Mouse (Mus musculus) kidney, postnatal 0 days (tissue): ENCODE results near the gene Cyp2r1. TPM values are rescaled to one million over a fixed set of nuclear protein-coding genes. Genes with fewer than 3 reads are reported as not detected.
"Not testable (repeated sequence)": the region's sequence is repeated elsewhere in the genome, so short reads cannot be mapped to it uniquely, and the experiment has no call there.

Source experiments
- ATAC-seq: fragments of 200-750 bp; cut with Nextera tagmentation; replicated peaks from 2 replicates; pipeline ENCODE4 v1.8.0; 2017; ENCODE audit warnings: low read depth, moderate number of reproducible peaks, moderate TSS enrichment, moderate library complexity; ENCODE audit not compliant: low FRiP score
- DNase-seq: peaks from one replicate; pipeline ENCODE4 v3.0.0-alpha.2; 2016; ENCODE audit warnings: low spot score
- H3K27ac ChIP-seq: fragments of 300-500 bp; sonication (generic); 2 replicates; pipeline ENCODE4 v1.5.1; 2014; ENCODE audit warnings: mild to moderate bottlenecking
- H3K27me3 ChIP-seq: fragments of 300-500 bp; sonication (generic); 2 replicates; pipeline ENCODE4 v1.6.1; 2014; ENCODE audit warnings: low read length, mixed read lengths; ENCODE audit not compliant: insufficient read depth
- H3K36me3 ChIP-seq: fragments of 300-500 bp; sonication (generic); 2 replicates; pipeline ENCODE4 v1.6.1; 2014; ENCODE audit warnings: low read length, mixed read lengths; ENCODE audit not compliant: insufficient read depth
- H3K4me1 ChIP-seq: fragments of 300-500 bp; sonication (generic); replicated peaks from 2 replicates; pipeline ENCODE4 v1.6.1; 2014; ENCODE audit warnings: antibody characterized with exemption, low read length, mixed read lengths; ENCODE audit not compliant: insufficient read depth
- H3K4me2 ChIP-seq: fragments of 300-500 bp; sonication (generic); 2 replicates; pipeline ENCODE4 v1.6.1; 2014; ENCODE audit warnings: mild to moderate bottlenecking, low read length, moderate library complexity, mixed read lengths
- H3K4me3 ChIP-seq: fragments of 300-500 bp; sonication (generic); replicated peaks from 2 replicates; pipeline ENCODE4 v1.5.1; 2014; ENCODE audit warnings: low read depth, low read length
- H3K9ac ChIP-seq: fragments of 300-500 bp; sonication (generic); 2 replicates; pipeline ENCODE4 v1.6.1; 2014; ENCODE audit warnings: low read depth, low read length
- H3K9me3 ChIP-seq: fragments of 300-500 bp; sonication (generic); replicated peaks from 2 replicates; pipeline ENCODE4 v1.6.1; 2016; ENCODE audit warnings: low read length, inconsistent platforms, mixed read lengths
- CTCF ChIP-seq: IDR thresholded peaks from 2 replicates; pipeline ENCODE4 v1.5.1; 2016; ENCODE audit warnings: antibody characterized with exemption, low read depth, mild to moderate bottlenecking, moderate library complexity
- WGBS: fragments of 180-500 bp; shearing (Covaris S2); extraction: QIAGEN DNeasy Blood & Tissue Kit; methylation state at CpG from one replicate; pipeline ENCODE4 v1.1.7; 2014; 5-methylcytosine and 5-hydroxymethylcytosine counted together
- polyA plus RNA-seq: library from polyadenylated mRNA; unstranded; fragments of >200 nt; fragmentation: Nextera tagmentation; extraction: Ambion mirVana; gene quantifications from 2 replicates; pipeline ENCODE4 v1.2.1, GENCODE M21; 2015

Cyp2r1 gene
- polyA plus RNA-seq: 1.7 and 2.5 TPM in 2 replicates

DNA sequence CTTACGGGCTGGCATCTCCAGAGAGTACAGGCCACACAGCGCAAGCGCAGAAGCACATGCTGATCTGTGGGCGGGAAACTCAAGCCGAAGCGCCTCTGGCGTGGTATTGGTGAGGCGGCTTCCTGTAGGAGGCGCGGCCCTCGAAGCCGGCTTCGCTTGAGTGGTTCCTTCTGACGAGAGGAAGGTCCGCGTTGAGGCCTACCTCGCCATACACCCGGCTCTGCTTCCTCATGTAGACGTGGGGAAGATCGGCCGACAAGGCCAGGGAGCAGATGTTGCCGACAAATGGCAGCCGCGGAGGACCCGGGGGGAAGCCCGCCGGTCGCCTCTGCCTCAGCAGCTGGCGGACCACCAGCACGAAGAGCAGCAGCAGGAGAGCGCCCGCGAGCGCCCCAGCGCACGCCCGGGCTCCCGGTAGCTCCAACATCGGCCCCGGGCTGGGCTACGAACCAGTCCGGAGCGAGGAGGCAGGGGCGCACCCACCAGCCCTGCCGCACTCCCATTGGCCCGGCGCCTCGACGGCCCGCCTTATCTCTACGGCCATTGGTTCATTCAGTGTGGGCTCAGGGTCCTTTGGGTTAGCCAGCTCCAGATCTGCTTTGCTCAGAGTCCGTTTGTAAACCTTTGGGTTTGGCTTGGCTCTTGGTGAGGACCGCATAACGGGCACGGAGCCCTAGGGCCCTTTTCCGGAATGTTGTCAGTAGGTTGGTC lies at the start of gene Cyp2r1:
Gene Cyp2r1 (minus strand): TSS at position 442 of the 711 bp plus-strand sequence.
- ATAC-seq: peak; percentile 98
- Histone ChIP-seq H3K9me3 (no peaks in the 10 kb centered on the region), H3K4me3 (peak within 1 kb of the TSS; percentile 43), H3K4me1 (peaks cover 4% of the 10 kb centered on the region; the same call in 1 of the 2 replicates), H3K36me3 (no peaks in the 10 kb centered on the region), H3K27me3 (no peaks in the 10 kb centered on the region), H3K9ac (peak within 1 kb of the TSS; percentile 69), H3K27ac (peak within 1 kb of the TSS; percentile 83), H3K4me2 (peak within 1 kb of the TSS; percentile 69)
- TF ChIP-seq CTCF: peak; percentile 56
- 2% methylated on average over 56 of the region's 56 CpGs for WGBS
- DNase-seq: peak; percentile 94

- H3K27ac ChIP-seq, H3K4me2 ChIP-seq, H3K4me1 ChIP-seq, H3K36me3 ChIP-seq, H3K9me3 ChIP-seq, H3K9ac ChIP-seq, DNase-seq, H3K4me3 ChIP-seq, H3K27me3 ChIP-seq, ATAC-seq: not testable (repeated sequence)
- 89% methylated on average over 8 of the region's 8 CpGs for WGBS
Measured at GRCm38 (mm10) chr7:114594391-114594790, 31.6 kb upstream of the Cyp2r1 start.

- Histone ChIP-seq H3K9me3 (no peaks in the 10 kb centered on the region), H3K4me2 (no peak overlapping the region), H3K4me1 (peaks cover 3% of the 10 kb centered on the region; the same call in 1 of the 2 replicates), H3K36me3 (no peaks in the 10 kb centered on the region), H3K9ac (no peak overlapping the region), H3K4me3 (no peak overlapping the region), H3K27ac (no peak overlapping the region), H3K27me3 (no peaks in the 10 kb centered on the region)
- WGBS: 33% methylated on average over 2 of the region's 2 CpGs
- DNase-seq (no peak), ATAC-seq (no peak)
- TF ChIP-seq CTCF: no peak
Measured at GRCm38 (mm10) chr7:114582441-114582840, 19.7 kb upstream of the Cyp2r1 start.

- no peak for ATAC-seq
Measured at GRCm38 (mm10) chr7:114581200-114581599, 18.4 kb upstream of the Cyp2r1 start.

DNA sequence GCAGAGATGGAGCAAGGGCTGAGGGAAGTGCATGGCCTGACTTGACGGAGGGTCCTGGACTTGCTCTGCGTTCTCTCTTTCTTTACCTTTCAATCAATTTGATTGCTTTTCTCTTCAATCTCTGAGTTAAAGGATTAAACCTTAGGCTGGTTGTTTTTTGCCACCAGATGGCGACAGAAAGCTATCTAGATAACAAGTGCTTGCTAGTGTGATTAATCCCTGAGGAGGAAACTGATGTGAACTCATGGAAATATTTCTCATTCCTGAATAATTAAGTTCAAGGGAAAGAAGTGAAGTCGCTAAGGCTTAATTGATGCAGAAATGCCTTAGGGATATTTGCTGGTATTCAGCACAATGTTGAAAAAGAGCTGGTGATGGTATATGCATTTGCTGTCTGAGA lies 17.7 kb upstream of the Cyp2r1 start:
- peak; percentile 86 for TF ChIP-seq CTCF
- Histone ChIP-seq H3K36me3 (no peaks in the 10 kb centered on the region), H3K9ac (no peak overlapping the region), H3K27me3 (no peaks in the 10 kb centered on the region), H3K4me2 (no peak overlapping the region), H3K9me3 (no peaks in the 10 kb centered on the region), H3K4me3 (no peak overlapping the region), H3K4me1 (peaks cover 3% of the 10 kb centered on the region; the same call in 1 of the 2 replicates), H3K27ac (no peak overlapping the region)
- DNase-seq (peak; percentile 80), ATAC-seq (no peak)
- WGBS: 2% methylated on average over 4 of the region's 4 CpGs

More at GRCm38 (mm10) chr7:114581200-114581599, 18.4 kb upstream of the Cyp2r1 start:
- no peak for DNase-seq
- Histone ChIP-seq H3K9ac (no peak overlapping the region), H3K27ac (no peak overlapping the region), H3K27me3 (no peaks in the 10 kb centered on the region), H3K36me3 (no peaks in the 10 kb centered on the region), H3K9me3 (no peaks in the 10 kb centered on the region), H3K4me1 (peaks cover 3% of the 10 kb centered on the region; the same call in 1 of the 2 replicates), H3K4me3 (no peak overlapping the region), H3K4me2 (no peak overlapping the region)
- WGBS: 63% methylated on average over 5 of the region's 5 CpGs
- no peak for TF ChIP-seq CTCF

DNA sequence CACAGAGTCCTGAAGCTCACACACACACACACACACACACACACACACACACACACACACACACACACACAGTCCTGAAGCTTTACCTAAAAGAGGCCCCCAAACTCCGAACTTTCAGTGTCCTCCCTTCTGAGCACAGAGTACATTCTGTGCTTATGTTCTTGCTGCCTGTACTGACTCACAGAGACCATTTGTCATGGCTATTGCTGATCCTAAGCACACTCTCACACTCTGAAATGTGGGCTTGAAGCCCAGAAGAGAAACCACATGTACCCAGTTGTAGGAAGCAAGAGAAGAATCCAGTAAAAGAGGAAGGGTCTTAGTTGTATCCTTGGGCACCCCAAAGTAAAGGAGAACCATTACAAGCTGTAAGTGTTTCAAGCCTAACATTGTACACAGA lies 14.9 kb upstream of the Cyp2r1 start:
- ATAC-seq: no peak
- no peak for TF ChIP-seq CTCF
- H3K4me3 ChIP-seq: no peak overlapping the region

More for the DNA sequence above, 14.9 kb upstream of the Cyp2r1 start:
- no peak for DNase-seq
- Histone ChIP-seq H3K4me2 (no peak overlapping the region), H3K27ac (no peak overlapping the region), H3K4me1 (peaks cover 3% of the 10 kb centered on the region; the same call in 1 of the 2 replicates), H3K9me3 (no peaks in the 10 kb centered on the region), H3K27me3 (no peaks in the 10 kb centered on the region), H3K9ac (no peak overlapping the region), H3K36me3 (no peaks in the 10 kb centered on the region)
- WGBS: 65% methylated on average over 1 of the region's 1 CpGs
